In the genomic region with DNA sequence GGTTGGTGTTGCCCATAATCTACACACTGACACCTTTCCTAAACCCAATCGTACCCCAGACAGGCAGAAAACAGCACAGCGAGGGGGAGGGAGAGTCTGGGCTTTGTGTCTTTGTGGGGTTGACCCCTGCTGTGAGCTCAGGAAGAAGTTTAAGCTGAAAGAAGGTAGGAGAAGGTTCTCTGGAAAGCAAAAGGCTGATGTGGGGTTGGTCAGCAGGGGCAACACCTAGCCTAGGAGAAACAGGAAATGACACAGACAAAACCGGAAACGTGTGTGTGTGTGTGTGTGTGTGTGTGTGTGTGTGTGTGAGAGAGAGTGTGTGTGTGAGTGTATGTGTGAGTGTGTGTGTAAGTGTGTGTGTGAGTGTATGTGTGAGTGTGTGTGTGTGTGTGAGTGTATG, we compare ENCODE assay signal across 23 mouse cellular contexts. TPM values are rescaled to one million over a fixed set of nuclear protein-coding genes. Genes with fewer than 3 reads are reported as not detected.
DNase-seq lines count a peak whose midpoint lies in the region; TF ChIP-seq lines count a peak whose summit lies in the region.
"Had no signal": no experiment of that assay in that cellular context is flagged by ENCODE, and none has a peak within 500 bp of the region (broad histone marks: within the 10 kb centered on the region; RNA-seq: fewer than 3 reads in every experiment).

No protein-coding gene starts in this region.

- no peak for TF ChIP-seq CTCF in spleen, adult 2 months (IDR thresholded peaks at IDR 0.05; ENCODE audit: extremely low read depth, insufficient read depth, insufficient read length, insufficient replicate concordance)
- TF ChIP-seq CTCF in bone marrow, adult 2 months (IDR thresholded peaks at IDR 0.05; ENCODE audit: control insufficient read depth, insufficient read depth, low read length), result no peak
- TF ChIP-seq CTCF in gastrocnemius, adult 2 months (IDR thresholded peaks at IDR 0.05), result no peak

- DNase-seq in spleen, adult 2 months (ENCODE audit: low read depth in 1 of 2, low spot score in 2 of 2), result no peak
- no peak for DNase-seq in spleen, postnatal 10 days (ENCODE audit: low spot score in 2 of 2)
- DNase-seq in CD4-positive, CD25-positive, alpha-beta regulatory T cell, adult 2 months (ENCODE audit: low read depth, low spot score), result peak; percentile 74
- peak; percentile 79 for DNase-seq in naive thymus-derived CD4-positive, alpha-beta T cell, adult 2 months (ENCODE audit: low read depth)
- DNase-seq in adrenal gland, adult 18-20 months (ENCODE audit: low spot score in 2 of 2), result no peak
- DNase-seq in gastrocnemius, adult 2 months, result no peak
- DNase-seq in frontal cortex, postnatal 10 days (ENCODE audit: low spot score in 2 of 2), result no peak
- DNase-seq: adrenal gland, postnatal 14 days; cerebellum, adult 9-10 months; embryo, embryonic 11 days; gastrocnemius, postnatal 25 days; kidney, adult 11 months; kidney, postnatal 14 days; liver; retina, postnatal 1 day had no signal

- peak overlapping the region; percentile 76 for H3K27ac ChIP-seq in spleen, adult 2 months (ENCODE audit: insufficient read depth, low read length)
- H3K27ac ChIP-seq in bone marrow, adult 2 months (ENCODE audit: control insufficient read depth, insufficient read depth, low read depth, low read length, poor library complexity), result peak overlapping the region; percentile 82
- H3K27ac ChIP-seq in gastrocnemius, adult 2 months, result no peak overlapping the region
- H3K27ac ChIP-seq: heart, embryonic 13.5 days had no signal

- no peaks in the 10 kb centered on the region for H3K27me3 ChIP-seq in spleen, adult 2 months (ENCODE audit: control insufficient read depth, insufficient read depth, low read length)
- H3K27me3 ChIP-seq: heart, embryonic 13.5 days; megakaryocyte, embryonic 14.5 days; Patski; stomach, embryonic 15.5 days had no signal

- WGBS in spleen, adult 2 months, result 28% methylated on average over 4 of the region's 4 CpGs
- 22% methylated on average over 4 of the region's 4 CpGs for WGBS in bone marrow, adult 2 months

- intact Hi-C loops in gastrocnemius, adult 2 months (cut with DNase I), result loop anchor here (5.0 kb wide), 1 partner anchor 105 kb away; no protein-coding TSS in a partner anchor

- H3K4me3 ChIP-seq in spleen, adult 2 months (ENCODE audit: extremely low read depth, insufficient read depth, insufficient read length), result no peak overlapping the region
- H3K4me3 ChIP-seq in bone marrow, adult 2 months (replicated peaks; ENCODE audit: control insufficient read depth, low read depth, low read length), result no peak overlapping the region
- no peak overlapping the region for H3K4me3 ChIP-seq in gastrocnemius, adult 2 months
- H3K4me3 ChIP-seq: heart, embryonic 13.5 days; megakaryocyte, embryonic 14.5 days; stomach, embryonic 15.5 days had no signal

- no peaks in the 10 kb centered on the region for H3K36me3 ChIP-seq in spleen, adult 2 months (ENCODE audit: control insufficient read depth, insufficient read depth, low read length)
- H3K36me3 ChIP-seq: heart, embryonic 13.5 days; stomach, embryonic 15.5 days had no signal

- peaks cover 11% of the 10 kb centered on the region; the same call in 1 of the 2 replicates for H3K4me1 ChIP-seq in spleen, adult 2 months (ENCODE audit: control insufficient read depth, insufficient read depth, insufficient read length)
- peaks cover 8% of the 10 kb centered on the region for H3K4me1 ChIP-seq in bone marrow, adult 2 months (ENCODE audit: control insufficient read depth, insufficient read depth, low read length)
- H3K4me1 ChIP-seq: stomach, embryonic 15.5 days had no signal

- no peak for TF ChIP-seq POLR2A in spleen, adult 2 months (IDR thresholded peaks at IDR 0.05; ENCODE audit: low read depth, low read length)
- no peak for TF ChIP-seq POLR2A in bone marrow, adult 2 months (IDR thresholded peaks at IDR 0.05; ENCODE audit: borderline replicate concordance, control insufficient read depth, low read depth, low read length)

RNA-seq across cellular contexts. Expression of a gene that starts 25.8 kb away (rescaled TPM):
- 361 and 386 TPM in 2 replicates for polyA plus RNA-seq in spleen, adult 2 months (2012; rRNA removed)
- polyA plus RNA-seq in bone marrow, adult 2 months (2011; ENCODE audit: insufficient read depth, insufficient read length, low replicate concordance, missing spikeins), result 251 and 531 TPM in 2 replicates
- total RNA-seq in adrenal gland, adult 18-20 months (2021), result 10 to 100 TPM; 20.0 to 25.7 TPM
- 10 to 100 TPM in 1 of 2 experiments, 1 to 10 TPM in 1; 4.9 to 10.2 TPM for total RNA-seq in gastrocnemius, adult 2 months (2021)

RNA-seq across cellular contexts. Expression of a gene that starts 43.8 kb away (rescaled TPM):
- 0.01 TPM in 1 of 2 replicates, not detected in the other for polyA plus RNA-seq in spleen, adult 2 months (2012; rRNA removed)
- 0.27 and 0.42 TPM in 2 replicates for polyA plus RNA-seq in bone marrow, adult 2 months (2011; ENCODE audit: insufficient read depth, insufficient read length, low replicate concordance, missing spikeins)
- total RNA-seq in adrenal gland, adult 18-20 months (2021), result not detected
- total RNA-seq in gastrocnemius, adult 2 months (2021), result not detected
- total RNA-seq: gastrocnemius, postnatal 25 days had no signal
- polyA plus RNA-seq: heart, embryonic 13.5 days; hindbrain, embryonic 11.5 days; neural tube, embryonic 14.5 days; stomach, embryonic 15.5 days had no signal

RNA-seq across cellular contexts. Expression of a gene that starts 45.5 kb away (rescaled TPM):
- polyA plus RNA-seq in spleen, adult 2 months (2012; rRNA removed), result 10.5 and 16.2 TPM in 2 replicates
- 4.8 and 11.3 TPM in 2 replicates for polyA plus RNA-seq in bone marrow, adult 2 months (2011; ENCODE audit: insufficient read depth, insufficient read length, low replicate concordance, missing spikeins)
- total RNA-seq in adrenal gland, adult 18-20 months (2021), result not detected
- total RNA-seq in gastrocnemius, adult 2 months (2021), result under 1 TPM in 1 of 2 experiments, not detected in 1; 0.20 TPM
- total RNA-seq: adrenal gland, postnatal 14 days; gastrocnemius, postnatal 25 days; midbrain, postnatal 0 days had no signal
- polyA plus RNA-seq: midbrain, postnatal 0 days; neural tube, embryonic 14.5 days had no signal

Comparison
In these comparisons a context has a peak if more than half of its experiments do, and no peak if none do; other contexts are left out.
1. DNase-seq: peak in CD4-positive, CD25-positive, alpha-beta regulatory T cell, adult 2 months (single experiment) and naive thymus-derived CD4-positive, alpha-beta T cell, adult 2 months (single experiment); none in spleen, adult 2 months (0 of 2), spleen, postnatal 10 days (0 of 2), adrenal gland, adult 18-20 months (0 of 2), gastrocnemius, adult 2 months (single experiment) and frontal cortex, postnatal 10 days (0 of 2).